Mouse (Mus musculus) lung, postnatal 0 days (tissue): ENCODE data around the gene Hivep3. TPM values are rescaled to one million over a fixed set of nuclear protein-coding genes. Genes with fewer than 3 reads are reported as not detected.

ENCODE experiments used
- ATAC-seq: fragments of 200-750 bp; cut with Nextera tagmentation; 2 replicates; pipeline ENCODE4 v1.8.0; 2017; ENCODE audit warnings: moderate library complexity
- DNase-seq: peaks from one replicate; pipeline ENCODE4 v3.0.0-alpha.2; 2016; ENCODE audit warnings: low spot score
- H3K27ac ChIP-seq: fragments of 300-500 bp; sonication (generic); 2 replicates; pipeline ENCODE4 v1.5.1; 2014; ENCODE audit warnings: antibody characterized with exemption, mild to moderate bottlenecking, low read length, mixed read lengths
- H3K27me3 ChIP-seq: fragments of 300-500 bp; sonication (generic); replicated peaks from 2 replicates; pipeline ENCODE4 v1.6.1; 2014; ENCODE audit warnings: low read length, mixed read lengths; ENCODE audit not compliant: insufficient read depth
- H3K36me3 ChIP-seq: fragments of 300-500 bp; sonication (generic); 2 replicates; pipeline ENCODE4 v1.6.1; 2014; ENCODE audit warnings: low read length, mixed read lengths; ENCODE audit not compliant: insufficient read depth
- H3K4me1 ChIP-seq: fragments of 300-500 bp; sonication (generic); 2 replicates; pipeline ENCODE4 v1.6.1; 2014; ENCODE audit warnings: antibody characterized with exemption, low read depth, low read length, mixed read lengths; ENCODE audit not compliant: insufficient read depth
- H3K4me2 ChIP-seq: fragments of 300-500 bp; sonication (generic); replicated peaks from 2 replicates; pipeline ENCODE4 v1.6.1; 2014; ENCODE audit warnings: low read depth, mild to moderate bottlenecking, low read length, moderate library complexity, mixed read lengths
- H3K4me3 ChIP-seq: fragments of 300-500 bp; sonication (generic); 2 replicates; pipeline ENCODE4 v1.5.1; 2014; ENCODE audit warnings: low read depth, low read length
- H3K9ac ChIP-seq: fragments of 300-500 bp; sonication (generic); replicated peaks from 2 replicates; pipeline ENCODE4 v1.6.1; 2014; ENCODE audit warnings: low read depth, mild to moderate bottlenecking
- H3K9me3 ChIP-seq: fragments of 300-500 bp; sonication (generic); 2 replicates; pipeline ENCODE4 v1.6.1; 2016; ENCODE audit warnings: low read length, mixed read lengths
- CTCF ChIP-seq: IDR thresholded peaks from 2 replicates; pipeline ENCODE4 v1.5.1; 2016; ENCODE audit warnings: antibody characterized with exemption, mild to moderate bottlenecking
- EP300 ChIP-seq: IDR thresholded peaks from 2 replicates; pipeline ENCODE4 v1.6.1; 2016; ENCODE audit warnings: antibody characterized with exemption, mild to moderate bottlenecking, control low read depth
- WGBS: fragments of 180-500 bp; shearing (Covaris S2); extraction: QIAGEN DNeasy Blood & Tissue Kit; methylation state at CpG from one replicate; pipeline ENCODE4 v1.1.7; 2014; 5-methylcytosine and 5-hydroxymethylcytosine counted together
- polyA plus RNA-seq: library from polyadenylated mRNA; unstranded; fragments of >200 nt; fragmentation: Nextera tagmentation; extraction: Ambion mirVana; gene quantifications from 2 replicates; pipeline ENCODE4 v1.2.1, GENCODE M21; 2015

Gene Hivep3
- polyA plus RNA-seq, 1 experiment from 2014 or later, result 30.7 TPM

GRCm38 (mm10) chr4:119836181-119836580 lies 102.6 kb downstream of the Hivep3 start:
- H3K27me3 ChIP-seq, result no peaks in the 10 kb centered on the region
- H3K4me1 ChIP-seq, result peaks cover 7% of the 10 kb centered on the region; the same call in 1 of the 2 replicates
- TF ChIP-seq CTCF (no peak), EP300 (no peak)
- H3K36me3 ChIP-seq, result no peaks in the 10 kb centered on the region
- WGBS, result 59% methylated on average over 3 of the region's 3 CpGs
- ATAC-seq (peak; percentile 54), DNase-seq (peak; percentile 27)
- 0 out of 2 replicates have a peak overlapping the region, but pooled peaks have one; percentile 12 for H3K27ac ChIP-seq
- no peak overlapping the region for H3K4me3 ChIP-seq
- no peaks in the 10 kb centered on the region for H3K9me3 ChIP-seq
- H3K9ac ChIP-seq, result no peak overlapping the region
- no peak overlapping the region for H3K4me2 ChIP-seq

DNA sequence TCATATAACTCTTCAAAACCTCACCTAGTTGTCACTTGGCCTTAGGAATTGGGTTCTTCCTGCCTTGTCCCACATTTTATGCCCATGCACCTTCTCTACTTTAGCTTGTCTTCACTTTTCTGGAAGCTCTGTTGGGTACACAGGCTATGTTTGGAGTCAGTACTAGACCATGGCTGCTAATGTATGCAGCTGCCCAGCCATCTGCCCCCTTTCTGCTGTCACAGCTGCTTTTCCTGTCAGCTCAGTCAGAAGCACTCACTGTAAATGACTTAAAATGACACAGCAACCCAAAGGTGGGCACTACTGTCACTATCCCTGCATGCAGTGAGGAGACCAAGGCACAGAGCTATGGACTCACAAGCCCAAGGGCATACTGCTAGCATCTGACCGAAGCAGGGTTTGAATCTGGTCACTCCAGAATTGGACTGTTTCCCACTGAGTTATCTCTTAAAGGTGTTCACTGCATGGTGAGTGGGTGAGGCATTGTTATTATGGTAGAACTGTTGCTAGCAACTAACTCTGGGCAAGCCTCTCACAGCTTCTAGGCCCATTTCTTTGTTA lies 104.0 kb downstream of the Hivep3 start:
- no peak overlapping the region for H3K4me2 ChIP-seq
- peaks cover 7% of the 10 kb centered on the region; the same call in 1 of the 2 replicates for H3K4me1 ChIP-seq
- TF ChIP-seq EP300, result no peak
- TF ChIP-seq CTCF, result no peak
- ATAC-seq, result no peak
- DNase-seq, result no peak
- 67% methylated on average over 1 of the region's 1 CpGs for WGBS
- no peaks in the 10 kb centered on the region for H3K27me3 ChIP-seq
- H3K36me3 ChIP-seq, result no peaks in the 10 kb centered on the region
- no peak overlapping the region for H3K27ac ChIP-seq
- H3K4me3 ChIP-seq, result no peak overlapping the region
- H3K9me3 ChIP-seq, result no peaks in the 10 kb centered on the region
- no peak overlapping the region for H3K9ac ChIP-seq

GRCm38 (mm10) chr4:119838308-119838707 lies 104.7 kb downstream of the Hivep3 start:
- H3K27me3 ChIP-seq, result no peaks in the 10 kb centered on the region
- TF ChIP-seq EP300 (no peak), CTCF (no peak)
- H3K9me3 ChIP-seq, result no peaks in the 10 kb centered on the region
- no peak for DNase-seq
- no peak overlapping the region for H3K27ac ChIP-seq
- no peak for ATAC-seq
- no peaks in the 10 kb centered on the region for H3K36me3 ChIP-seq
- WGBS, result 55% methylated on average over 2 of the region's 2 CpGs
- no peak overlapping the region for H3K4me3 ChIP-seq
- H3K9ac ChIP-seq, result no peak overlapping the region
- H3K4me2 ChIP-seq, result no peak overlapping the region
- peaks cover 11% of the 10 kb centered on the region; the same call in 1 of the 2 replicates for H3K4me1 ChIP-seq

DNA sequence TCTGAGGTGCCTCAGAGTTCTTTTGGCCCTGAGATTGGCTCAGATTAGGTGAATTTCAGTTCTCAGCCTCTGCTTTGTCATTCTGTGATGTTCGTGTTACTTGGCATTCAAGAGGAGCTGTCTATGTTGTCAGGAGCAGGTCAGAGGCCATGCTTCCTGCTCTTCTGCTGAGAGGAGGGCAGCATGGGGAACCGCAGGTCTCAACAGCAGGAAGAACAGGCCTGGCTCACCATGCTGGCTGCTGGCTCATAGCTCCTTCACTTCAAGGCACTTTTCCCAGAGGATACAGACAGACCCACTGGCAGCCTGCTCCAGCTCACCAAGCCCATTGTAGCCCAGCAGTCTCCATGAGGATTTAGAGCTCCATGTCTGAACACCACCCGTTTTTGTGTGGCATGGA lies 109.7 kb downstream of the Hivep3 start:
- DNase-seq (peak; percentile 37), ATAC-seq (peak; percentile 35; the same call in 1 of the 2 replicates)
- no peaks in the 10 kb centered on the region for H3K9me3 ChIP-seq
- H3K36me3 ChIP-seq, result no peaks in the 10 kb centered on the region
- H3K27ac ChIP-seq, result peak overlapping the region; percentile 72
- H3K27me3 ChIP-seq, result no peaks in the 10 kb centered on the region
- TF ChIP-seq EP300, result no peak
- no peak for TF ChIP-seq CTCF
- peaks cover 14% of the 10 kb centered on the region for H3K4me1 ChIP-seq
- WGBS, result 21% methylated on average over 3 of the region's 3 CpGs
- no peak overlapping the region for H3K9ac ChIP-seq
- H3K4me3 ChIP-seq, result no peak overlapping the region
- H3K4me2 ChIP-seq, result no peak overlapping the region

DNA sequence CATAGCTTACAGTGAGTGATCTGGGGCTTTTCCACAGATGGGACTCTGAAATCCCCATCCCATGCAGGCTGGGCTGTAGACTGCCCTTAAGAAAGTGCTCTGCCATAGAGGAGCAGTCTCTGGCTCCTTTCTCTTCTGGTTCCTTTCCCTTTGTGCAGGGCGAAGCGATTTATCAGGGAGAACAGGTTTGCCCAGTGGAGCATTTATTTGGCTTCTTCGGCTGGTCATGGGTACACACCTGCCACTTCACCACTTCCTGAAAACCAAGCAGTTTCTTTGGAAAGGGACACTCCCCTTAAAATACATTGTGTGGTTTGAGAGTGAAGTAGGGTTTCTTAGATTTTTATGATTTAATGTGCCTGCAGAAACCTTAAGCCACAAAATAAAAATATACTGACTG lies 110.7 kb downstream of the Hivep3 start:
- Histone ChIP-seq H3K4me1 (peaks cover 14% of the 10 kb centered on the region), H3K27me3 (no peaks in the 10 kb centered on the region), H3K36me3 (no peaks in the 10 kb centered on the region), H3K27ac (peak overlapping the region; percentile 72; the same call in 1 of the 2 replicates), H3K4me3 (no peak overlapping the region), H3K4me2 (no peak overlapping the region), H3K9ac (no peak overlapping the region), H3K9me3 (no peaks in the 10 kb centered on the region)
- peak; percentile 77 for TF ChIP-seq EP300
- no peak for TF ChIP-seq CTCF
- ATAC-seq (peak; percentile 85), DNase-seq (peak; percentile 91)
- WGBS, result 54% methylated on average over 3 of the region's 3 CpGs

- no peak overlapping the region for H3K27ac ChIP-seq
- H3K4me2 ChIP-seq, result no peak overlapping the region
- 63% methylated on average over 3 of the region's 3 CpGs for WGBS
- no peaks in the 10 kb centered on the region for H3K9me3 ChIP-seq
- TF ChIP-seq EP300 (no peak), CTCF (no peak)
- ATAC-seq (no peak), DNase-seq (no peak)
- no peaks in the 10 kb centered on the region for H3K36me3 ChIP-seq
- peaks cover 14% of the 10 kb centered on the region for H3K4me1 ChIP-seq
- H3K4me3 ChIP-seq, result no peak overlapping the region
- H3K9ac ChIP-seq, result no peak overlapping the region
- no peaks in the 10 kb centered on the region for H3K27me3 ChIP-seq
These were observed 112.1 kb downstream of the Hivep3 start for GRCm38 (mm10) chr4:119845596-119846161.
